Mouse (Mus musculus): ENCODE measurements at regions not wholly inside any gene's neighbourhood (a gene's known extent, or its start where the extent isn't known, plus 50 kb on each side); places are given as distances from the start of the nearest gene placed in this dataset.
"Not testable (repeated sequence)": the region's sequence is repeated elsewhere in the genome, so short reads cannot be mapped to it uniquely, and the experiment has no call there.

GRCm38 (mm10) chr6:99930316-99930715, 204.1 kb upstream of the Prok2 start:
- H3K9me3 ChIP-seq: no peaks in the 10 kb centered on the region
- H3K4me1 ChIP-seq: peaks cover 24% of the 10 kb centered on the region
- no peak overlapping the region for H3K27ac ChIP-seq
- H3K36me3 ChIP-seq: no peaks in the 10 kb centered on the region
- 90% methylated on average over 6 of the region's 6 CpGs for WGBS
- no peak overlapping the region for H3K4me3 ChIP-seq
- DNase-seq (ENCODE audit: low spot score): no peak
- peaks cover 37% of the 10 kb centered on the region for H3K27me3 ChIP-seq (ENCODE audit: insufficient read depth, poor library complexity, severe bottlenecking)

DNA sequence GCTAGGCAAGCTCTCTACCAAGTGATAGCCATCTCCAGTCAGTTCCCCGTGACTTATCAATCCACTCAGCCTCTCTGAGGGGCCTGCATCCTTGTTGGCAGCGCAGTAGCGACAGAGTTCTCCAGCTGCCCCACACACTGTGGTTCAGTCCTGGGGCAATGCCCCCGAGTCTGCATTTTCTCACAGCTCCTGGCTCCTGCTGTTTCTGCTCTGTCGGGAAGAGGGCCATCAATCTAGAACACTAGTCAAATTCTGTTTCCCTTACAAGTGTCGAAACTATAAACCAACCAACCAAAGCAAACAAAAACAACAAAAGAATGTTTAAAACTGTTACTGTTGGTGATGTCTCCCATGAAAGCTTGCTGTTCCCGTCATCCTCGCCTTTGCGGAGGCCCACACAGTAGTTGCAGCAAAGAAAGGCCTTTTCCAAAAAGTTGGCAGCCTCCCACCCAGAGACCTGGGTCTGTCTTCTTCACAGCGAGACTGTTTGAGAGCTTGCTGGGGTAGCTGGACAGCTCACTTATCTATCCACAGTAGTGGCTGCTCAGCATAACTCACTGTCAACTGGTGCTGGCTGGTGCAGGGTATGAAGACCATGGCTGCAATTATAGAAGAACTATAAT, 201.9 kb upstream of the Prok2 start:
- 23% methylated on average over 10 of the region's 10 CpGs for WGBS
- Histone ChIP-seq H3K9me3 (no peaks in the 10 kb centered on the region), H3K4me1 (peaks cover 17% of the 10 kb centered on the region), H3K27me3 (ENCODE audit: insufficient read depth, poor library complexity, severe bottlenecking) (peaks cover 46% of the 10 kb centered on the region), H3K27ac (no peak overlapping the region), H3K36me3 (no peaks in the 10 kb centered on the region), H3K4me3 (no peak overlapping the region)
- no peak for DNase-seq (ENCODE audit: low spot score)

DNA sequence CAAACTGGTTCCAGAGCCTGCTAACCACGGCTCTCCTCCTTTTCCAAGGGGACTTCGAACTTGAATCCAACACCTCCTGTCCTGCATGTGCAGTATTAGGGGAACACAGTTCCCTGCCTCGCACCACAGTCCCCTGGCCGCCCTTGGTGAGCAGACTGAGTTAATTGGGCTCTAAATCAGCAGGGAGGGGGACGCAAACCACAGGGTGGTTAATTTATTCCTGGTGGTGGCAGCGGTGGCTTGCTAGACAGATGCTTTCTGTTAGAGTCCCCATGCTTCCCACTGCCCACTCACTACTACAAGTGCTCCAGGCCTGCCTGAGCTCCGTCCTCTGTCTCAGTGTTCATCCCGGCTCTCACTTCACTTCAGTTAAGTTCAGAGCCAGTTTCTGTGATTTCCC, 198.0 kb upstream of the Prok2 start:
- no peaks in the 10 kb centered on the region for H3K36me3 ChIP-seq
- peaks cover 17% of the 10 kb centered on the region for H3K4me1 ChIP-seq
- H3K9me3 ChIP-seq: no peaks in the 10 kb centered on the region
- no peak overlapping the region for H3K4me3 ChIP-seq
- no peak for DNase-seq (ENCODE audit: low spot score)
- peaks cover 67% of the 10 kb centered on the region for H3K27me3 ChIP-seq (ENCODE audit: insufficient read depth, poor library complexity, severe bottlenecking)
- no peak overlapping the region for H3K27ac ChIP-seq
- 56% methylated on average over 8 of the region's 8 CpGs for WGBS

- Histone ChIP-seq H3K9me3 (no peaks in the 10 kb centered on the region), H3K36me3 (no peaks in the 10 kb centered on the region), H3K27me3 (ENCODE audit: insufficient read depth, poor library complexity, severe bottlenecking) (peaks cover 75% of the 10 kb centered on the region), H3K27ac (no peak overlapping the region), H3K4me3 (no peak overlapping the region), H3K4me1 (no peaks in the 10 kb centered on the region)
- no peak for DNase-seq (ENCODE audit: low spot score)
- 75% methylated on average over 5 of the region's 5 CpGs for WGBS
Measured at GRCm38 (mm10) chr6:99921966-99922365, 195.8 kb upstream of the Prok2 start.

DNA sequence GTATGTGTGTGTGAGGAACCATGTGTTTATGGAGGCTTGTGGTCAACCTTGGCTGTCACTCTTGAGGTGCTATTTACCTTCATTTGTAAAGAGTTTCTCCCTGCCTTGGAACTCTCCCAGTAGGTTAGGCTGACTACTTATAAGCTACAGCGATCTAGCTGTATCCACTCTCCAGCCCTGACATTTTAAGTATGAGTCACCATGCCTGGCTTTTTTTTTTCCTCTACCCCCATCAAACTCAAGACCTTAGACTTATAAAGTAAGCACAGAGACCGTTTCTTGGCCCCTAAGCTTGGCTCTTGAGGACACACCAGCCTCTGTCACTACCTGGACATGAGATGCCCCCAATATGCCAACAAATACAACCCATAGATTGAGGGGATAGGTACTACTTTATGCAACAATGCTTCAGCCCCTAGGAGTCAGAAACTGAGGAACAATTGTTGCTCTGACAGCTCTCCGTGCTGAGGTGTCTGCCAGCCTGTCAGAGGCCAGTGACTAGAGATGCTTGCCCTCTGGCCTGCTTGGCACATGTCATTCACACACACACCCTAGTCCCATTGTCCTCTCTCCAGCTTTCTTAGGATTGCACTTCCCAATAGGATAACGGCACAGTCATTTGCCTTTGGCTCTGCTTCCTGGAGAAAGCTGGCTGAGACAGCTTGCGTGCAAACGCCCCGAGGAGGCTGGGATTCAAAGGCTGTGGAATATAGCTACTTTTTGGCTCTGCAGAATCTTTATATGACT, 193.8 kb upstream of the Prok2 start:
- Histone ChIP-seq H3K27me3 (ENCODE audit: insufficient read depth, poor library complexity, severe bottlenecking) (peaks cover 61% of the 10 kb centered on the region), H3K9me3 (no peaks in the 10 kb centered on the region), H3K4me3 (no peak overlapping the region), H3K4me1 (peaks cover 2% of the 10 kb centered on the region; the same call in 1 of the 2 replicates), H3K36me3 (no peaks in the 10 kb centered on the region), H3K27ac (no peak overlapping the region)
- WGBS: 77% methylated on average over 7 of the region's 7 CpGs
- no peak for DNase-seq (ENCODE audit: low spot score)

- Histone ChIP-seq H3K36me3 (no peaks in the 10 kb centered on the region), H3K4me3 (no peak overlapping the region), H3K4me1 (peaks cover 4% of the 10 kb centered on the region; the same call in 1 of the 2 replicates), H3K27me3 (ENCODE audit: insufficient read depth, poor library complexity, severe bottlenecking) (peaks cover 62% of the 10 kb centered on the region), H3K27ac (no peak overlapping the region), H3K9me3 (no peaks in the 10 kb centered on the region)
- DNase-seq (ENCODE audit: low spot score): no peak
- 81% methylated on average over 3 of the region's 3 CpGs for WGBS
Measured at GRCm38 (mm10) chr6:99918351-99918750, 192.2 kb upstream of the Prok2 start.

DNA sequence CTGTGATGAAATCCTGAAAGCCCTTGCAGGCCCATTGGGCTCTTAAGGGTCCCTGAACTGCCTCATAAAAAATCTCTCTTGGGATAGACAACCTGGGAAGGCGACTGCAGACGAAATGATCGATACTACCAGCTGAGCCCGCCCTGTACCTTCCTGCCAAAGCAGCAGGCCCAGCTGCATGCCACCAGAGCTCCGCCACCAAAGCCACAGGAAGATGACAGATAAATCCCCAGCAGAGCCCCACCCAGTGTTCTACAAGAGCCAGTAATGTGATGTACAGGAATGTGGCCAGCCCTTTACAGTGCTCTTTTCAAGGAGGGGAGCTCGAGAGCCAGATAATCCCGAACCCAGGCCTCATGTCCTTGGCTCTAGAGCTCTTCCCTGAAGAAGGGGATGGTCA, 183.7 kb upstream of the Prok2 start:
- WGBS: 67% methylated on average over 7 of the region's 7 CpGs
- no peaks in the 10 kb centered on the region for H3K36me3 ChIP-seq
- no peak overlapping the region for H3K27ac ChIP-seq
- H3K9me3 ChIP-seq: no peaks in the 10 kb centered on the region
- no peak overlapping the region for H3K4me3 ChIP-seq
- H3K27me3 ChIP-seq (ENCODE audit: insufficient read depth, poor library complexity, severe bottlenecking): peaks cover 90% of the 10 kb centered on the region
- peaks cover 12% of the 10 kb centered on the region; the same call in 1 of the 2 replicates for H3K4me1 ChIP-seq
- no peak for DNase-seq (ENCODE audit: low spot score)

GRCm38 (mm10) chr6:99909459-99909858, 183.3 kb upstream of the Prok2 start:
- Histone ChIP-seq H3K27ac (no peak overlapping the region), H3K9me3 (no peaks in the 10 kb centered on the region), H3K4me3 (no peak overlapping the region), H3K4me1 (peaks cover 11% of the 10 kb centered on the region; the same call in 1 of the 2 replicates), H3K27me3 (ENCODE audit: insufficient read depth, poor library complexity, severe bottlenecking) (peaks cover 90% of the 10 kb centered on the region), H3K36me3 (no peaks in the 10 kb centered on the region)
- 31% methylated on average over 7 of the region's 7 CpGs for WGBS
- no peak for DNase-seq (ENCODE audit: low spot score)

DNA sequence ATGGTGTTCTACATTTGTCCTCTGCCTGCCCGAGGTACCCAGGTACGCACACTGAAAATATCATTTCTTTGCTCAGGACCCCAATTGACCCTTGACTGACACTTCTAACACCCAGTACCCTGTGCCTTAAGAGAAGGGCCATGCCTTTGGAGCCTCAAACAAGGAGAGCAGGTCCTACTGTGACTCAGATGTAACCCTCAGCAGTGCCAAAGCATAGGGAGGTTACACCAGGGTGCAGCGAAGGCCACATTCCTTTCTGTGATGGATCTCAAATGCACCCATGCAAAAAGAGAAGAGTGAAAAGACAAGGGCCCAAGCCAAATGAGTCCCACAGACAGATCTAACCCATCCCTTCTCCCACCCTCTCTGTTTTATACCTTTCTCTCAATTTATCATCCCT, 181.9 kb upstream of the Prok2 start:
- H3K9me3 ChIP-seq: no peaks in the 10 kb centered on the region
- no peak overlapping the region for H3K4me3 ChIP-seq
- H3K36me3 ChIP-seq: no peaks in the 10 kb centered on the region
- no peak overlapping the region for H3K27ac ChIP-seq
- peaks cover 84% of the 10 kb centered on the region for H3K27me3 ChIP-seq (ENCODE audit: insufficient read depth, poor library complexity, severe bottlenecking)
- DNase-seq (ENCODE audit: low spot score): no peak
- H3K4me1 ChIP-seq: peaks cover 18% of the 10 kb centered on the region; the same call in 1 of the 2 replicates
- WGBS: 78% methylated on average over 3 of the region's 3 CpGs

DNA sequence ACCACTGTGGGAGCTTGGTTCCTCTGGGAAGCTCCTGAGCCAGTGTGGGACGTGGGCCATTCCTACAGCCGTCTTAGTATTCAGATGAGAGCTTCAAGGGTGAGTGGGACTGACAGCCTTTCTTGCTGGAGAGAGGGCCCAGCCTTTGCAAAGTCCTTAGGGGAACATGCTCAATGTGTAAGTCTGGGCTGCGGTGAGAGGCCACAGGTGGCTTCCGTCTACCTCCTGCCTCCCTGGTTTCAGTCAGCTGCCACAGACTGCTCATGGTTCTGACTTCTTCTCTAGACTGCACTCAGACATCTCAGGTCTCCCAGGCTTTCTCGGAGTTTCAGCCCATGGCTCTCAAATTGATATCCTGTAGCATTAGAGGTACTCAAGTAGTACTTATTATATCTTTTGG, 179.0 kb upstream of the Prok2 start:
- H3K36me3 ChIP-seq: no peaks in the 10 kb centered on the region
- H3K4me3 ChIP-seq: no peak overlapping the region
- DNase-seq (ENCODE audit: low spot score): no peak
- WGBS: 72% methylated on average over 5 of the region's 5 CpGs
- peaks cover 17% of the 10 kb centered on the region; the same call in 1 of the 2 replicates for H3K4me1 ChIP-seq
- H3K27ac ChIP-seq: no peak overlapping the region
- H3K9me3 ChIP-seq: no peaks in the 10 kb centered on the region
- peaks cover 84% of the 10 kb centered on the region for H3K27me3 ChIP-seq (ENCODE audit: insufficient read depth, poor library complexity, severe bottlenecking)

DNA sequence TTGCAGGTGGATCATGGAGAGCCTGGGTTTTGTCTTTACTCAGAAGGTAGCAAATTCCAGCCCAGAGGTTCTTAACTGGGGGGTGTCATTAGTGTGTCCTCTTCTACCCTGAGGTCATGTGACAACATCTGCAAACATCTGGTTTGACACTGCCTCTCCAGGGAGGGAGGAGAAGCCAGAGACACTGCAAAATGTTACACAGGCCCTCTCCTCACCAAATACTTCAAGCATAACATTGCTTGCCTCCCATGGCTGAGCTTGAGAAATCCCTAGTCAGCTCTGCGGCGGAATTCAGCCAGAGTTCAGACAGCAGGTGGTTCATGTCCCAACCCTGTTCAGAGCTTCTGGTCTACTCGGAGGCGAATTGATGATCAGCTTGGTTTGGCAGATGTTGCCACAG, 178.4 kb upstream of the Prok2 start:
- Histone ChIP-seq H3K4me3 (no peak overlapping the region), H3K9me3 (no peaks in the 10 kb centered on the region), H3K27me3 (ENCODE audit: insufficient read depth, poor library complexity, severe bottlenecking) (peaks cover 85% of the 10 kb centered on the region), H3K36me3 (no peaks in the 10 kb centered on the region), H3K27ac (no peak overlapping the region), H3K4me1 (peaks cover 12% of the 10 kb centered on the region; the same call in 1 of the 2 replicates)
- WGBS: 58% methylated on average over 4 of the region's 4 CpGs
- no peak for DNase-seq (ENCODE audit: low spot score)

- DNase-seq (ENCODE audit: low spot score): not testable (repeated sequence)
- peaks cover 85% of the 10 kb centered on the region for H3K27me3 ChIP-seq (ENCODE audit: insufficient read depth, poor library complexity, severe bottlenecking)
Measured at GRCm38 (mm10) chr6:99904044-99904443, 177.9 kb upstream of the Prok2 start.

GRCm38 (mm10) chr6:99901564-99901963, 175.4 kb upstream of the Prok2 start:
- no peak for DNase-seq (ENCODE audit: low spot score)
- WGBS: 82% methylated on average over 3 of the region's 3 CpGs
- Histone ChIP-seq H3K36me3 (no peaks in the 10 kb centered on the region), H3K27ac (no peak overlapping the region), H3K27me3 (ENCODE audit: insufficient read depth, poor library complexity, severe bottlenecking) (peaks cover 86% of the 10 kb centered on the region), H3K9me3 (no peaks in the 10 kb centered on the region), H3K4me3 (no peak overlapping the region), H3K4me1 (peaks cover 9% of the 10 kb centered on the region; the same call in 1 of the 2 replicates)

More at GRCm38 (mm10) chr6:99904044-99904443, 177.9 kb upstream of the Prok2 start:
- H3K27ac ChIP-seq, H3K4me1 ChIP-seq, H3K4me3 ChIP-seq, H3K9me3 ChIP-seq, H3K36me3 ChIP-seq: not testable (repeated sequence)

All from heart, embryonic 10.5 days (tissue).